Mouse (Mus musculus): ENCODE results near the gene Tas2r120. TPM values are rescaled to one million over a fixed set of nuclear protein-coding genes. Genes with fewer than 3 reads are reported as not detected.

Gene Tas2r120
- polyA plus RNA-seq (2012; rRNA removed) = not detected in 2 replicates

GRCm38 (mm10) chr6:132656653-132657052, at the start of gene Tas2r120:
Tas2r120 (plus strand) TSS chr6:132656953.

GRCm38 (mm10) chr6:132651426-132651825, 5.3 kb upstream of the Tas2r120 start, which contains the start of gene A630073D07Rik:
A630073D07Rik (minus strand) TSS chr6:132651526.

GRCm38 (mm10) chr6:132700907-132701306, 44.2 kb downstream of the Tas2r120 start, which contains the start of gene Tas2r121:
Tas2r121 (minus strand) TSS chr6:132701007.

Other genes starting within 250 kb of the Tas2r120 start
- gene Prh1, start 87.1 kb upstream of the Tas2r120 start, polyA plus RNA-seq (2012; rRNA removed) = not detected in 2 replicates
- not detected in 2 replicates for gene Prp2, start 61.0 kb upstream of the Tas2r120 start, polyA plus RNA-seq (2012; rRNA removed)
- not detected in 2 replicates for gene A630073D07Rik, start 5.4 kb upstream of the Tas2r120 start, polyA plus RNA-seq (2012; rRNA removed)
- not detected in 2 replicates for gene Tas2r121, start 44.1 kb downstream of the Tas2r120 start, polyA plus RNA-seq (2012; rRNA removed)
- gene Tas2r122, start 55.0 kb downstream of the Tas2r120 start, polyA plus RNA-seq (2012; rRNA removed) = not detected in 2 replicates
- not detected in 2 replicates for gene Tas2r115, start 81.1 kb downstream of the Tas2r120 start, polyA plus RNA-seq (2012; rRNA removed)
- not detected in 2 replicates for gene Tas2r124, start 97.8 kb downstream of the Tas2r120 start, polyA plus RNA-seq (2012; rRNA removed)
- not detected in 2 replicates for gene Tas2r102, start 105.2 kb downstream of the Tas2r120 start, polyA plus RNA-seq (2012; rRNA removed)
- gene Tas2r136, start 121.2 kb downstream of the Tas2r120 start, polyA plus RNA-seq (2012; rRNA removed) = not detected in 2 replicates
- not detected in 2 replicates for gene Tas2r117, start 145.9 kb downstream of the Tas2r120 start, polyA plus RNA-seq (2012; rRNA removed)
- not detected in 2 replicates for gene Tas2r123, start 190.2 kb downstream of the Tas2r120 start, polyA plus RNA-seq (2012; rRNA removed)
- gene Tas2r116, start 198.5 kb downstream of the Tas2r120 start, polyA plus RNA-seq (2012; rRNA removed) = not detected in 2 replicates
- not detected in 2 replicates for gene Tas2r110, start 211.1 kb downstream of the Tas2r120 start, polyA plus RNA-seq (2012; rRNA removed)
- gene Tas2r113, start 236.1 kb downstream of the Tas2r120 start, polyA plus RNA-seq (2012; rRNA removed) = not detected in 2 replicates

All from ovary, adult 2 months (tissue).